Mouse (Mus musculus): ENCODE measurements at regions not wholly inside any gene's neighbourhood (a gene's known extent, or its start where the extent isn't known, plus 50 kb on each side); places are given as distances from the start of the nearest gene placed in this dataset.

GRCm38 (mm10) chr5:61155390-61156225 is 653.0 kb upstream of the G6pd2 start:
- peak overlapping the region; percentile 4; the same call in 1 of the 2 replicates for H3K4me2 ChIP-seq (ENCODE audit: low read depth, low read length)
- no peaks in the 10 kb centered on the region for H3K9me3 ChIP-seq (ENCODE audit: control insufficient read depth, low read length)
- H3K4me1 ChIP-seq (ENCODE audit: control insufficient read depth, insufficient read depth, low read length), result no peaks in the 10 kb centered on the region
- no peaks in the 10 kb centered on the region for H3K27me3 ChIP-seq (replicated peaks; ENCODE audit: control insufficient read depth, insufficient read depth, low read length)
- H3K4me3 ChIP-seq (ENCODE audit: low read depth, low read length), result no peak overlapping the region
- 62% methylated on average over 6 of the region's 6 CpGs for WGBS
- no peaks in the 10 kb centered on the region for H3K36me3 ChIP-seq (ENCODE audit: control insufficient read depth, insufficient read depth, low read length)
- H3K27ac ChIP-seq (replicated peaks; ENCODE audit: low read depth, low read length), result no peak overlapping the region
- no peak overlapping the region for H3K9ac ChIP-seq (ENCODE audit: low read depth, low read length)
- ATAC-seq (ENCODE audit: low read depth), result peak; percentile 82
- no peak for DNase-seq (ENCODE audit: low spot score)

- H3K9ac ChIP-seq (ENCODE audit: low read depth, low read length), result no peak overlapping the region
- H3K4me1 ChIP-seq (ENCODE audit: control insufficient read depth, insufficient read depth, low read length), result no peaks in the 10 kb centered on the region
- no peaks in the 10 kb centered on the region for H3K36me3 ChIP-seq (ENCODE audit: control insufficient read depth, insufficient read depth, low read length)
- 33% methylated on average over 8 of the region's 8 CpGs for WGBS
- no peak overlapping the region for H3K27ac ChIP-seq (replicated peaks; ENCODE audit: low read depth, low read length)
- ATAC-seq (ENCODE audit: low read depth) (peak; percentile 70), DNase-seq (ENCODE audit: low spot score) (peak; percentile 90)
- H3K4me3 ChIP-seq (ENCODE audit: low read depth, low read length), result no peak overlapping the region
- H3K9me3 ChIP-seq (ENCODE audit: control insufficient read depth, low read length), result no peaks in the 10 kb centered on the region
- no peaks in the 10 kb centered on the region for H3K27me3 ChIP-seq (replicated peaks; ENCODE audit: control insufficient read depth, insufficient read depth, low read length)
- H3K4me2 ChIP-seq (ENCODE audit: low read depth, low read length), result peak overlapping the region; percentile 4; the same call in 1 of the 2 replicates
These were observed 652.4 kb upstream of the G6pd2 start for GRCm38 (mm10) chr5:61156226-61156565.
